Mouse (Mus musculus) MEL (cell line): ENCODE measurements at regions not wholly inside any gene's neighbourhood (a gene's known extent, or its start where the extent isn't known, plus 50 kb on each side); places are given as distances from the start of the nearest gene placed in this dataset.

Source experiments
- DNase-seq: peaks from one replicate; pipeline ENCODE4 v3.0.0; 2011; ENCODE audit warnings: low read depth, low spot score
- H3K27ac ChIP-seq: 2 replicates; pipeline ENCODE4 v1.5.1; 2012; ENCODE audit warnings: low read depth, mild to moderate bottlenecking, control low read depth, low read length, moderate library complexity; ENCODE audit not compliant: control insufficient read depth
- H3K27me3 ChIP-seq, 2 experiments: fragments of 150-350 bp in 1 of 2; sonication (generic) in 1 of 2; 2 replicates each; pipeline ENCODE4 v1.6.1; 2012; ENCODE audit warnings: low read length in 2 of 2, mild to moderate bottlenecking in 2 of 2, improper control_type of control experiment in 1 of 2, moderate library complexity in 1 of 2; ENCODE audit not compliant: insufficient read depth in 2 of 2, control insufficient read depth in 1 of 2
- H3K36me3 ChIP-seq, 2 experiments: 2 replicates each; pipeline ENCODE4 v1.6.1; 2012 to 2014; ENCODE audit warnings: low read length in 2 of 2, improper control_type of control experiment in 1 of 2, inconsistent platforms in 1 of 2, mild to moderate bottlenecking in 1 of 2; ENCODE audit not compliant: insufficient read depth in 2 of 2, control insufficient read depth in 1 of 2
- H3K4me1 ChIP-seq, 2 experiments: fragments of 150-350 bp in 1 of 2; sonication (generic) in 1 of 2; 2 replicates each; pipeline ENCODE4 v1.6.1; 2012; ENCODE audit warnings: low read length in 2 of 2, improper control_type of control experiment in 1 of 2, mild to moderate bottlenecking in 1 of 2; ENCODE audit not compliant: insufficient read depth in 2 of 2, control insufficient read depth in 1 of 2
- H3K4me3 ChIP-seq, 2 experiments: fragments of 150-350 bp in 1 of 2; sonication (generic) in 1 of 2; 2 replicates each; pipeline ENCODE4 v1.5.1; 2012; ENCODE audit warnings: low read depth in 2 of 2, low read length in 2 of 2, mild to moderate bottlenecking in 2 of 2, moderate library complexity in 2 of 2, control low read depth in 1 of 2, improper control_type of control experiment in 1 of 2; ENCODE audit not compliant: control insufficient read depth in 1 of 2, insufficient read depth in 1 of 2
- H3K79me2 ChIP-seq: 2 replicates; pipeline ENCODE4 v1.6.1; 2012; ENCODE audit warnings: mild to moderate bottlenecking, low read length, moderate library complexity; ENCODE audit not compliant: control insufficient read depth, poor library complexity, insufficient read depth
- H3K9ac ChIP-seq: 2 replicates; pipeline ENCODE4 v1.6.1; 2012; ENCODE audit warnings: low read depth, mild to moderate bottlenecking, control low read depth, low read length, moderate library complexity; ENCODE audit not compliant: control insufficient read depth, poor library complexity, severe bottlenecking
- H3K9me3 ChIP-seq: fragments of 150-350 bp; sonication (generic); replicated peaks from 2 replicates; pipeline ENCODE4 v1.6.1; 2012; ENCODE audit warnings: mild to moderate bottlenecking, low read length, improper control_type of control experiment, moderate library complexity; ENCODE audit not compliant: insufficient read depth
- BHLHE40 ChIP-seq: IDR thresholded peaks from 2 replicates; pipeline ENCODE4 v1.6.1; 2012; ENCODE audit warnings: low read depth, mild to moderate bottlenecking, inconsistent platforms, low read length, improper control_type of control experiment, borderline replicate concordance
- CTCF ChIP-seq, 3 experiments: IDR thresholded peaks in 2 of 3; conservative IDR thresholded peaks in 1 of 3; 2 replicates each; pipeline ENCODE4 v1.5.1; 2011 to 2012; ENCODE audit warnings: low read length in 3 of 3, low read depth in 2 of 3, mild to moderate bottlenecking in 2 of 3, improper control_type of control experiment in 1 of 3, inconsistent platforms in 1 of 3, mixed read lengths in 1 of 3, moderate library complexity in 1 of 3; ENCODE audit not compliant: control insufficient read depth in 1 of 3, insufficient read depth in 1 of 3, poor library complexity in 1 of 3, severe bottlenecking in 1 of 3
- E2F4 ChIP-seq: IDR thresholded peaks from 2 replicates; pipeline ENCODE4 v1.6.1; 2011; ENCODE audit warnings: low read depth, low read length, improper control_type of control experiment, borderline replicate concordance
- ELF1 ChIP-seq: IDR thresholded peaks from 2 replicates; pipeline ENCODE4 v1.6.1; 2014; ENCODE audit warnings: low read depth, mild to moderate bottlenecking, inconsistent platforms, low read length, improper control_type of control experiment, moderate library complexity
- EP300 ChIP-seq, 2 experiments: IDR thresholded peaks; 2 replicates each; pipeline ENCODE4 v1.6.1; 2011; ENCODE audit warnings: improper control_type of control experiment in 2 of 2, low read length in 2 of 2, low read depth in 1 of 2, mild to moderate bottlenecking in 1 of 2
- ETS1 ChIP-seq: IDR thresholded peaks from 2 replicates; pipeline ENCODE4 v1.6.1; 2012; ENCODE audit warnings: low read depth, mild to moderate bottlenecking, inconsistent platforms, low read length, improper control_type of control experiment, moderate library complexity
- GABPA ChIP-seq: IDR thresholded peaks from 2 replicates; pipeline ENCODE4 v1.6.1; 2012; ENCODE audit warnings: low read depth, mild to moderate bottlenecking, inconsistent platforms, low read length, improper control_type of control experiment, moderate library complexity
- HCFC1 ChIP-seq: IDR thresholded peaks from 2 replicates; pipeline ENCODE4 v1.6.1; 2012; ENCODE audit warnings: low read depth, mild to moderate bottlenecking, inconsistent platforms, low read length, improper control_type of control experiment, moderate library complexity
- JUND ChIP-seq: IDR thresholded peaks from 2 replicates; pipeline ENCODE4 v1.6.1; 2011; ENCODE audit warnings: low read depth, mild to moderate bottlenecking, improper control_type of control experiment, low read length
- MAFK ChIP-seq: IDR thresholded peaks from 2 replicates; pipeline ENCODE4 v1.6.1; 2011; ENCODE audit warnings: low read depth, mild to moderate bottlenecking, low read length, improper control_type of control experiment, borderline replicate concordance
- MAX ChIP-seq: IDR thresholded peaks from 2 replicates; pipeline ENCODE4 v1.6.1; 2011; ENCODE audit warnings: low read length, improper control_type of control experiment
- MEF2A ChIP-seq: IDR thresholded peaks from 2 replicates; pipeline ENCODE4 v1.6.1; 2014; ENCODE audit warnings: low read depth, mild to moderate bottlenecking, inconsistent platforms, low read length, improper control_type of control experiment; ENCODE audit not compliant: poor library complexity, insufficient replicate concordance, severe bottlenecking; ENCODE audit errors: extremely low read depth
- MXI1 ChIP-seq: IDR thresholded peaks from 2 replicates; pipeline ENCODE4 v1.6.1; 2011; ENCODE audit warnings: mild to moderate bottlenecking, low read depth, low read length, improper control_type of control experiment
- MYB ChIP-seq: IDR thresholded peaks from 2 replicates; pipeline ENCODE4 v1.6.1; 2011; ENCODE audit warnings: mild to moderate bottlenecking, low read depth, low read length, improper control_type of control experiment
- NRF1 ChIP-seq: IDR thresholded peaks from 2 replicates; pipeline ENCODE4 v1.6.1; 2014; ENCODE audit warnings: low read depth, mild to moderate bottlenecking, inconsistent platforms, low read length, improper control_type of control experiment, moderate library complexity; ENCODE audit not compliant: poor library complexity, insufficient read depth, severe bottlenecking
- POLR2AphosphoS2 ChIP-seq: IDR thresholded peaks from 2 replicates; pipeline ENCODE4 v1.6.1; 2011; ENCODE audit warnings: low read length, improper control_type of control experiment
- POLR2AphosphoS5 ChIP-seq: IDR thresholded peaks from 2 replicates; pipeline ENCODE4 v1.6.1; 2012; ENCODE audit warnings: low read depth, borderline replicate concordance, mild to moderate bottlenecking, inconsistent platforms, low read length, moderate library complexity, mixed read lengths
- RAD21 ChIP-seq: IDR thresholded peaks from 2 replicates; pipeline ENCODE4 v1.6.1; 2011; ENCODE audit warnings: mild to moderate bottlenecking, low read depth, low read length, improper control_type of control experiment
- RCOR1 ChIP-seq: IDR thresholded peaks from 2 replicates; pipeline ENCODE4 v1.6.1; 2012; ENCODE audit warnings: low read depth, mild to moderate bottlenecking, inconsistent platforms, low read length, improper control_type of control experiment
- SIN3A ChIP-seq: IDR thresholded peaks from 2 replicates; pipeline ENCODE4 v1.6.1; 2012; ENCODE audit warnings: low read length, improper control_type of control experiment, inconsistent platforms
- SMC3 ChIP-seq: IDR thresholded peaks from 2 replicates; pipeline ENCODE4 v1.6.1; 2011; ENCODE audit warnings: low read depth, low read length, improper control_type of control experiment
- TBP ChIP-seq: IDR thresholded peaks from 2 replicates; pipeline ENCODE4 v1.8.0; 2011; ENCODE audit warnings: low read depth, low read length, improper control_type of control experiment
- UBTF ChIP-seq: IDR thresholded peaks from 2 replicates; pipeline ENCODE4 v1.6.1; 2012; ENCODE audit warnings: low read depth, mild to moderate bottlenecking, inconsistent platforms, low read length, improper control_type of control experiment, moderate library complexity, borderline replicate concordance; ENCODE audit not compliant: insufficient read depth
- USF1 ChIP-seq: IDR thresholded peaks from 2 replicates; pipeline ENCODE4 v1.6.1; 2014; ENCODE audit warnings: low read depth, mild to moderate bottlenecking, inconsistent platforms, low read length, improper control_type of control experiment, moderate library complexity
- USF2 ChIP-seq, 2 experiments: IDR thresholded peaks; 2 replicates each; pipeline ENCODE4 v1.6.1; 2011 to 2012; ENCODE audit warnings: improper control_type of control experiment in 2 of 2, low read length in 2 of 2, borderline replicate concordance in 1 of 2, inconsistent platforms in 1 of 2, low read depth in 1 of 2, mild to moderate bottlenecking in 1 of 2; ENCODE audit not compliant: insufficient read depth in 1 of 2
- ZC3H11A ChIP-seq: IDR thresholded peaks from 2 replicates; pipeline ENCODE4 v1.6.1; 2012; ENCODE audit warnings: low read depth, mild to moderate bottlenecking, inconsistent platforms, low read length, improper control_type of control experiment
- ZKSCAN1 ChIP-seq: IDR thresholded peaks from 2 replicates; pipeline ENCODE4 v1.6.1; 2012; ENCODE audit warnings: low read depth, mild to moderate bottlenecking, inconsistent platforms, low read length, improper control_type of control experiment, moderate library complexity
- ZMIZ1 ChIP-seq: IDR thresholded peaks from 2 replicates; pipeline ENCODE4 v1.6.1; 2012; ENCODE audit warnings: low read depth, mild to moderate bottlenecking, inconsistent platforms, low read length, improper control_type of control experiment, moderate library complexity
- ZNF384 ChIP-seq: IDR thresholded peaks from 2 replicates; pipeline ENCODE4 v1.6.1; 2012; ENCODE audit warnings: low read depth, mild to moderate bottlenecking, inconsistent platforms, low read length, improper control_type of control experiment

DNA sequence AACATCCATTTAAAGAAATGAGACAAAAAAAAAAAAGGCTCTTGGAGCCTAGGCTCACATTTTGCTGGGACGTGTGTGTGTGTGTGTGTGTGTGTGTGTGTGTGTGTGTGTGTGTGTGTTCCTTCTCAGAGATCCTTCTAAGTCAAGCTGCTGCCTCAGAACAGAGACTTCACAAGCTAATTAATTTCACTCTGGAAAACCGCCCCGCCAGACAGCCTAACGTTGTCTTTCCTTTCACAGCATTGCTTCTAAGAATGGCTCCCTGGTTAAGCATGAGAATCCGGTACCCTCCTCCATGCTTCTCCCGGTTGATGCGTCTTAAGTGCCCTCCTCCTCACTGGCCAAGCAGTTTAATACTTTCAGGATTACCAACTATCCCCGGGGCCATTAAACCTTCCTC is 64.3 kb upstream of the Fzd10 start:
- no peak for DNase-seq
- Histone ChIP-seq H3K27ac (no peak overlapping the region), H3K4me1 (no peaks in the 10 kb centered on the region), H3K79me2 (no peaks in the 10 kb centered on the region), H3K9ac (no peak overlapping the region), H3K27me3 (no peaks in the 10 kb centered on the region), H3K4me3 (no peak overlapping the region), H3K9me3 (no peaks in the 10 kb centered on the region), H3K36me3 (no peaks in the 10 kb centered on the region)
- TF ChIP-seq UBTF (no peak), EP300 (IDR thresholded peaks at IDR 0.05; ENCODE audit: low read depth in 1 of 2, low read length in 2 of 2) (no peak), MEF2A (no peak), BHLHE40 (no peak), ETS1 (no peak), USF2 (IDR thresholded peaks at IDR 0.05; ENCODE audit: borderline replicate concordance in 1 of 2, insufficient read depth in 1 of 2, low read depth in 1 of 2, low read length in 2 of 2) (no peak), SMC3 (no peak), MAFK (no peak), ZC3H11A (no peak), SIN3A (no peak), JUND (no peak), RCOR1 (no peak), NRF1 (no peak), TBP (no peak), MXI1 (no peak), E2F4 (no peak), ELF1 (no peak), POLR2AphosphoS5 (no peak), MAX (no peak), ZKSCAN1 (no peak)

- no peak overlapping the region for H3K27ac ChIP-seq
- no peaks in the 10 kb centered on the region for H3K36me3 ChIP-seq
- TF ChIP-seq POLR2AphosphoS2: no peak
- TF ChIP-seq USF1: no peak
- TF ChIP-seq ZMIZ1: no peak
- no peak for TF ChIP-seq RAD21
- no peak for TF ChIP-seq EP300 (IDR thresholded peaks at IDR 0.05; ENCODE audit: low read depth in 1 of 2, low read length in 2 of 2)
- TF ChIP-seq USF2 (IDR thresholded peaks at IDR 0.05; ENCODE audit: borderline replicate concordance in 1 of 2, insufficient read depth in 1 of 2, low read depth in 1 of 2, low read length in 2 of 2): no peak
- no peak for TF ChIP-seq POLR2AphosphoS5
- TF ChIP-seq HCFC1: no peak
- TF ChIP-seq ZNF384: no peak
- TF ChIP-seq MYB: no peak
- TF ChIP-seq CTCF (IDR thresholded peaks at IDR 0.05 in 2 of 3, conservative IDR thresholded peaks at IDR 0.05 in 1 of 3; ENCODE audit: control insufficient read depth in 1 of 3, insufficient read depth in 1 of 3, low read depth in 2 of 3, low read length in 3 of 3, poor library complexity in 1 of 3, severe bottlenecking in 1 of 3): no peak
- no peak for TF ChIP-seq GABPA
- no peak for TF ChIP-seq MEF2A
- TF ChIP-seq E2F4: no peak
- H3K27me3 ChIP-seq: no peaks in the 10 kb centered on the region
- H3K4me1 ChIP-seq: no peaks in the 10 kb centered on the region
- H3K4me3 ChIP-seq: no peak overlapping the region
- no peak for DNase-seq
- no peaks in the 10 kb centered on the region for H3K79me2 ChIP-seq
- H3K9me3 ChIP-seq: no peaks in the 10 kb centered on the region
- no peak overlapping the region for H3K9ac ChIP-seq
Observed at GRCm38 (mm10) chr5:128527241-128527640, 73.4 kb upstream of the Fzd10 start.
